Mouse (Mus musculus) T-helper 17 cell (primary cell): ENCODE measurements at regions not wholly inside any gene's neighbourhood (a gene's known extent, or its start where the extent isn't known, plus 50 kb on each side); places are given as distances from the start of the nearest gene placed in this dataset.

Source experiments
- in situ Hi-C, 2 experiments: fragments of 300-600 bp; cut with MboI, MseI; formaldehyde crosslinking; loops; 1 replicate in 1 of 2; 2 replicates in 1 of 2; pipeline ENCODE4 v1.15.1; 2025; ENCODE audit warnings: high pct_unique_total_duplicates in 2 of 2

DNA sequence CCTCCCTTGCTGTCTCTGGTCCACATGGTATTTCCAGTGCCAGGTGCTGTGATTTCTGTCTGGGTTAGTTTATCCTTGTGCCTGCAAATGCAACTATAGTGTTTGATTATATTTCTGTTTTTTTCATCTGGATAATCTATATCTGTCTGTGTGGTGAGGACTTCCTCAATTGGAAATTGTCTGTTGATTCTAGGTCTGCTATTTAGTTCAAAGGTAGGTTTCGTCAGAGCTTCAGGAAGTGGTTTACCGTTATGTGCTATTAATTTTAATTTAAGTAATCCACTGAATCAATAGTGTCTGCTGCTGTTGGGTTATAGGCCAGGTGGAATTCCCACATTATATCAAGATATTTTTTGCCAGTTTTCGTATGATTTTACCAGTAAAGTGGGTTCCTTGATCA lies 2143.9 kb downstream of the 4930444P10Rik start:
- in situ Hi-C loops = no loop called here

DNA sequence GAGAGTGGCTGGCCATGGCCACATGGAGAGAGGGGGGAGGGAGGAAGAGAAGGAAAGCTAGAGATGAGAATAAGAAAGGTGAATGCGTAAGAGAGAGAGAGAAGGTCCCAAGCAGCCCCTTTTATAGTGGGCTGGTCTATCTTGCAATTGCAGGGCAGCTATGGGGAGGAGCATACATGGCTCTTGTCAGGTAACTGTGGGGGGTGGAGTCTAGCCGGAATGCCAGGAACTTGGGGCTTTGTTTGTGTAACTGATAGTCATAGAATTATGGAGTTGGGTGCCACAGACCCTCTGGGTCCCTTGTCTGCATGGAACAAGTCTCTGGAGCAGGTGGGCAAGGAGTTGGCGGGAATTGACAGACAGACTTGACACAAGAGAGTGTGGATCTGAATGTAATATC lies 2151.8 kb downstream of the 4930444P10Rik start:
- in situ Hi-C loops = no loop called here

DNA sequence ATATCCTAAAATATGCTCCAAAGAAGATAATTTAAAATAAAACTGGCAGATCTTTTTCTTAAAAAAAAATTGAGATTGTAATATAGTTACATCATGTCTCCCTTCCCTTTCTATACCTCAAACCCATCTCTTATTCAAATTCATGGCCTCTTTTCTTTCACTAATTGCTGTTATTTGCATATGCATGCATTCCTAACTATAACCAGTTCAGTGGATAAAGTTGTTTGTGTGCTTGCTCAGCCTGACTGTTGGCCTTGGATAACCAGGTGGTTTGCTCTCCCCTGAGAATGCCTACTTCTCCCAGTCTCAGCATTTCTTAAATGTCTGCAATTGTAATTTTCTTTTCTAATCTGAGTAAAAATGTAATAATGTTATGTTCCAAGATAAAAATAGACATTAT lies 2154.8 kb downstream of the 4930444P10Rik start:
- in situ Hi-C loops = no loop called here

DNA sequence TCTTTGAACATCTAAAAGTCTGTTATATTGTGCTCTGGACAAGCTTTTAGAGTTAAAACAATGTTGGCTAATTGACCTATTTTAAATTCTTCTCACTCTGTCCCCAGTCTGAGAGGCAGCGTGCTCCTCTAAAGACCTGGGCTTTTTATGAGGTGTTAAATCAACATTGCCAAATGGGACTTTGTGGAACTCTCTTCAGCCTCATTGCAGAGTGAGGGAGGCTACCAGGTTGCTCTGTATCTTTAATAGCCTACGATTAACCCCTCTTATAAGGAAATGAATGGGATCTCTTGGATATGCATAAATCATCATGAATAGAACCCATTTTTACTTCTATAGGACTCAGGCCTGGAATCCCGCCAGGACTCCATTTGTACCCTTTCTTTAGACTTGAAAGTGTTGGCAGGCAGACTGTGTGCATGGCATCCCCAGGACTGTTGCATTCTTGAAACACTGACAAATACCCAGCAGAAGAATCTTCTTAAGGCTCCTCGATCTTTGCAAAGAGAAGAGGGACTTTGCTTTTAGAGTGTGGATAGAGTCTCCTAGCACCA lies 2157.1 kb downstream of the 4930444P10Rik start:
- in situ Hi-C loops = no loop called here

DNA sequence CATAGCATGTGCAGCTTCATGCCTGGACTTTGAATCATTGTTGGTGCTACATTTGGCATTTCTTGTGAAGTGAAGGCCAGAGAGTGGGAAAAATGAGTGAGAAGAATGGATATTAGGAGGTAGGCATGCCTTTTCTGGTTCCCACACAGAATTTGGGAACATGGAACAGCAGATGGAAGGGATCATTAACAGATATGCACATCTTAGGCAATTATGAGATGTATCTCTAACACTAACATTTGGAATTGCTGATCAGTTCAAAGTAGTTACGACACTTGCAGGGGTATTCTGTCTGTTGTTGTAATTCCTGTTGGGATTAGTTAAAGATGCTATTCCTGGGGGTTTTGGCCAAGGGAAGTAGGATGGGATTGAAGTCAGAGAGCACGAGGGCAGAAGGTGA lies 2164.4 kb downstream of the 4930444P10Rik start:
- in situ Hi-C loops = no loop called here

DNA sequence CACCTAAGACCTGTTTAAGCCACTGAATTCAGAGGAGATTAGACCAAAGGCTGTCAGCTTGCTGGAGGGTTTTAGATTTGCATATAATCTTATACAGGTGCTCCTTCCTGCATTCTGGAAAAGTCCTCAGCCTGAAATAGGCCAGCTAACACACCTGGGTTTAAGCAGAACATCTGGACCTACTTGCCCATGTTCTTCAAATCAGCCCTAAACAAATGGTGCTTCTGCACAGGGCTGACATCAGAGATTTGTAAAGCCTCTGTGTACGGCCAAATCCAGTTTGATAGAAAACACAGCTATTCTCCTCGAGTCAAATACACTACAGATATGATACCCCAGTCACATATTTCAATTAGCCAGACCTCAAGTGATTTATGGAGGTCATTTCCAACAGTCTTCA lies 2165.2 kb downstream of the 4930444P10Rik start:
- in situ Hi-C loops = no loop called here

DNA sequence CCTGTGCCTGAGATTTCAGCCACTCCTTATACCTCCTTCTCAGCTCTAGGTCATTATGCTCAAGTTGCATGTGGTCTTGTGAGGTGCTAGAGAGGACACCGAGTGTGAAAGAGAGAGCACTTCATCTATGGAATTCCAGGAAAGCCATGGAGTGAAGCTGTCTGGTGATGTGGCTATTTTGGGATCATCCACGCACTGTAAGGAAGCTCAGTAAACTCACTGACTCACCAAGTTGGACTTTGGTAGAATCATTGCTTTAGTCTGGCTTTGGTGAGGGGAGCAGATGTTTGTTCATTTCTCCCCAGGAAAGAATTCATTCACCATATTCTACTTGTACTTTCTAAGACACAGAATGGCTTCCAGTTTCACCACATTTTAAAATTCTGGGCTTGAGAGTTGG lies 2167.1 kb downstream of the 4930444P10Rik start:
- in situ Hi-C loops = no loop called here

DNA sequence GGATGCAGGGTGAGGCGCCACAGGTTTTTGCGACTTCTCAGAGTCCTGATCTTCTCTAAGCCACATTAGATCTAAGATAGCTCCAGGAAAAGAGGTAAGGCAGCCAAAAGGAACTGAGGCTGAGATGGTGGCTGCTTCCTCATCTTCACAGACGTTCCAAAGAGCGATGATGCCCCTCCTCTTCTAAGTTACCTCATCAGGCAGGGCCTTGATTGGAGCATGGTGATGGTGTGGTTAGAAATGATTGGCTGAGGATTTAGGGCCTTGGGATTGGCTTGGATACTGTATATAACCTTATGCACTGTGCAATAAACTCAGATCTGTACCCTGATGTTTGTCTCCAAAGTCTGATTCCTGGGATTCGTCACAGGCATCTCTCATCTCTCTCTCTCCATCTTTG lies 2177.9 kb downstream of the 4930444P10Rik start:
- in situ Hi-C loops = no loop called here

DNA sequence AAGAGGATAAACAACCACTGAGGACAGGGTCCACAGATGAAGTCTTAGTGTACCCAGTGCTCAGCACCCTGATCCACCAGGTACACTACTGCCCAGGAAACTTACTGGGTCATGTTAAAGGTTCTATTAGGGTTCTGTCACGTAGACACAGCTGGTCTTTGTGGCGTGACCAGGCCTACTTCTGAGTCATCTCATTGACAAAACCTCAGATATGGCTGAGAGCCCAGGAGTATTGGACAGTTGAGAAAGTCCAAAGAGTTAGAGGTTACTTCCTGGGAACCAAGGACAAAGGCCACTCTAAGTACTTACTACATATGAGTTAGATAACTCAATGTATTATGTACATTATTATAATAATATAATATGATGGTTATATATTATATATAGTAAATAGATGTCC lies 2214.0 kb downstream of the 4930444P10Rik start:
- in situ Hi-C loops = no loop called here

DNA sequence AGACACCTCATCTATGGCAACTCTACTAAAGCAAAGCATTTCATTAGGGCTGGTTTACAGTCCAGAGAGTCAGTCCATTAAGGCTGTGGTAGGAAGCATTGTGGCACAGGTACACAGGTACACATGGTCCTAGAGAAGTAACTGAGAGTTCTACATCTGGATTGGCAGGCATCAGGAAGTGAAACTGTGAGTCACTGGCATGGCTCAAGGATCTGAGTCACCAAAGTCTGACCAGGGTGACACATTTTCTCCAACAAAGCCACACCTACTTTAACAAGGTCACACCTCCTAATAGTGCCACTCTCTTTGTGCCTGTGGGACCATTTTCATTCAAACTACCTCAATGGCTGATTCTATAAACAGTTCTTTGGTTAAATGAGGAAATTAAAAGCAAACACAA lies 2219.2 kb downstream of the 4930444P10Rik start:
- in situ Hi-C loops = no loop called here

DNA sequence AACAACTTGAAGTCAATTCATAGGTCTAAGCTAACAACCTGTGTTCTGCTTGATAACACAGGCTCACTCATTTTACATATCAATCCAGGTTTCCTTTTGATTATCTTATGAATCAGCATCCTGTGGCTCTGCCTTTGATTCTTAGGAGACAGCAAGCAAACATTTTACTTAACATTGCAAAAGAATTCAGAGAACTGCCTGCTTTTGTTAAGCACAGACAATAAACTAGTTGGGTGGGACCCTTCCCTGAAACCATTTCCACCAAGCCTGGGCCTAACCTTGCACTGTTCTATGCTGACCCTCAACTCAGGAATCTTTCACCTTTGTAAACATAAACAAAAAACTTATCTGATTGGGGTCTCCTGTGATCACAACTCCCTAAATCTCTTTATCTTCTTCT lies 2220.6 kb downstream of the 4930444P10Rik start:
- in situ Hi-C loops = no loop called here

DNA sequence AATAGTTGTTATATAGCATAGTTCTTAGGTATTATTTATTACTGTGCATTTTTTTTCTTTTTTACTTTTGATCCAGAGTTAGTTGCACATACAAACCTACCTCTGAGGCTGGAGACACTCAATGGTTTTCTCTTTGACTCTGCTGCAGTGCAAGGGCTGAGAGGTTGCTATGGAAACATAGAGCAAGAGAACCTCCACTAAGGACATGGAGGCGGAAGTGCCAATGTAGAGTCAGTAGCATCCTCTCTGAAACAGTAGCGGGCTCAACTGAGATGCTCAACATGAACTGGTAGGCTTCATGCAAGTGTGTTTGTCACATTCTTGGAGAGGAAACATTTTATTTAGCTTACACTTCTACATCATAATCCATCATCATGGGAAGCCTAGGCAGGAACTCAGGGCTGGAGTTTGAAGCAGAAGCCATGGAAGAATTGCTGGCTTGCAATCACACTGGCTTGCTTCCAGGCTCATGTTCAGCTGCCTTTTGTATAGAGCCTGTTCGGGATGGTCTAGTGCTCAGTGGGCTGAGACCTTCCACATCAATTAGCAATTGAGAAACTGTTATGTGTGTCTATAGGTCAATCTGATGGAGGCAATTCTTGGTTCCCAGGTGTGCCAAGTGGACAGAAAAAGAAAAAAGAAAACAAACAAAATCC lies 2222.4 kb downstream of the 4930444P10Rik start:
- in situ Hi-C loops = no loop called here

DNA sequence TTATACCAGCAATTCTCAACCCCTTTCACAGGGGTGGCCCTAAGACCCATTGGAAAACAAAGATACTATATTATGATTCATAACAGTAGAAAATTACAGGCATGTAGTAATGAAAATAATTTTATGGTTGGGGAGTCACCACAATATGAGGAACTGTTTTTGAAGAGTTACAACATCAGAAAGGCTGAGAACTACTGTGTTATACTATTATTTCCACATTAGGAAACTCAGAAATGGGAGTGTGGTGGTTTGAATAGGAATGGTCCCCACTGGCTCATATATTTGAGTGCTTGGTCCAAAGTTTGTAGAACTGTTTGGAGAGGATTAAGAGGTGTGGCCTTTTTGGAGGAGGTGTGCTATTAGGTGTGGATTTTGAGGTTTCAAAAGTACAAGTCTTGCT lies 2227.4 kb downstream of the 4930444P10Rik start:
- in situ Hi-C loops = no loop called here

DNA sequence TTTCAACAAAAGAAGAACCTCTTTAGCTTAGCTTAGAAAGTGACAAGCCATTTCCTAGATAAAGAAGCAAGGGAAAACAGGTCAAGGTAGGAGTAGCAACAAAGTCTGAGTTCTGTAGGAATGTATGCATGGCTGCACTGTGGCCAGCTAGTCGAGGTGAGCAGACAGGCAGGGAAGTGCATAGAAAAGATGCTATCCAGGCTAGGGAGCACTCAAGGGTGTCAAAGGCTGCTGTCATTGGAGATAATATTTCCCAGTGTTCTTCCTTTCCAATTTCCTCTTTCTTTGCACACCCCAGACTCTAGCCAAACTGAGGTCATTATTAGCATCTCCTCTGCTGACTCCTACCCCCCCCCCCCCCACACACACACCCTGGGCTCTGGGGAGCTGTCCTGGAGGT lies 2229.4 kb downstream of the 4930444P10Rik start:
- in situ Hi-C loops = no loop called here

DNA sequence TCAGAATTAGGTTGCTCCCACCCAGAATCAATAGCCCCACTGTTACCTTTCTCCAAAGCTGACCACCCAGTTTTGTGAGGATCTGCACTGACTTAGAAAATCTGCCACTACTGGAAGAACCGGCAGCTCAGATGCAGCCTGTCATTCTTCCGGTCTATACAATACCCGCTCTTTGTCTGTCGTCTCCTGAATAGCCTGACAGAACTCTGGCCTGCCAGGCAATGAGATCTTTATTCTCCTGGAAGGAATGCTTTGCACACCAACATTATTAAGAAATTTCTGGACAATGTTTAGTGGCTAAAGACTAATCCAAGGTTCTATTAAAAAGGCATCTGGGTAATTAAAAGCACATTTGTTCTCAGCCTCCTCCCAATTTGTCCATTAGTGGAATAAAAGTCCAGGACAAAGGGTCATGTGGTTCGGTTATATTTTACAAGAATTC lies 2232.0 kb downstream of the 4930444P10Rik start:
- in situ Hi-C loops = no loop called here

DNA sequence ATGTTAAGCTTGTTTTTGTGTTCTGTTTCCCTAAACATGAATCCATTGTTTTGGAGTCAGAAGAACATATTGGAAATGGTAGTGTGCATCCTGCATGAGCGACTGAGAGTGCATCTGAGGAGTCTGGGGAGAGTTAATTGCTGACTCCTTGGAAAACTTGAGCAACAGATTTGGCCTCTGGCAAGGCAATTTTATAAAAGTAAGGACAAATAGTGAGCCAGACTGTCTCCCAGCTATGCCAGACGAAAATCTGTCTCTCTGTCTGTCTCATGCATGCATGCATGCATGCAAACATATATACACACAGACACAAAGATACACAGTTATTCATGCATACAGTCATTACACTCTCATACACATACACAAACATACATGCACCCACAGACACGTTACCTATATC lies 2232.7 kb downstream of the 4930444P10Rik start:
- in situ Hi-C loops = no loop called here

DNA sequence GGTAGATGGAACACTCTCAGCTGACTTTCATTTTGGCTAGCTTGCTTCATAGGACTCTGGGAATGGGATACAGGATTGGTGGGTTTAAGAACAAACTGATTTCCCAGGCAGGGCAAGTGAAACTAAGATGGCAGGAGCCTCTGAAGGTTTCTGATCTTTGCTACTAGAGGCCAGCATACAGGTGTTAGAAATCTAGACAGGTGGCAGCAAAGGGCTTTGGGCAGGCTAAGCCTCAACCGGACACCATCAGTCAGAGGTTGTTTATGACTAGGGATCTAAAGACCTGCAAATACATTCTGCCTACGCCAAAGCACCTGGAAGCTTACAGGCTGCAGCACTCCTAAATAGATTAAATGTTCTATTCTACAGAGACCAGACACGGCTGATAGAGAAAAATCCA lies 2233.4 kb downstream of the 4930444P10Rik start:
- in situ Hi-C loops = no loop called here

DNA sequence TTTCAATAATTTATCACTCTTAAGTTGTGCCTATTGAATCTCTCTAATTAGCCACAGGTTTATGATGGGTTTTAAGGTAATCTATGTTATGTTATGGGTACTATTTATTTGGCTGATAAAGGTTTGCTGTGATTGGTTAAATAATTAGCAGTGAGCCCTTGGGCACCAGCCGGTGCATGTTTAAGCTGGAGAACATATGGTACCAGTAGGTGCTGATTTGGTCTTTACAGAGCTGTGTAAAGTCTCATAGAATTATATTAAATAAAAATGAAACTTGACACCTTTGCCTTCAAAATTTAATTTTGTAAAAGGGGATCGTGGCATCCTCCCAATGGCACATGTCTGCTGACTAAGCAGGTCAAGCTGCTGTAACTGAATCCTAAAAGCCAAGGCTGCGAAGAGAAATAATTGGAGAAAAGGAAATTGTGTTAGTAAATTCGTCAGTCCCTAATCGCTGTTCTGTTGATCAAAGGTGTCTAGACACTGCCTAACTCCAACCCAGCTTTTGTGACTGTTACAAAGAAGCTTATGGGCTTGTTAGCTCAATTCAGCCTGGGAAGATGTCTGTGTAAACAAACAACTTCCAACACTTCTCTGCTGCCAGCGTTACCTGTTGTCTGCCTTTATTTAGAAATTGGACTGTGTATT lies 2234.6 kb downstream of the 4930444P10Rik start:
- in situ Hi-C loops = no loop called here

DNA sequence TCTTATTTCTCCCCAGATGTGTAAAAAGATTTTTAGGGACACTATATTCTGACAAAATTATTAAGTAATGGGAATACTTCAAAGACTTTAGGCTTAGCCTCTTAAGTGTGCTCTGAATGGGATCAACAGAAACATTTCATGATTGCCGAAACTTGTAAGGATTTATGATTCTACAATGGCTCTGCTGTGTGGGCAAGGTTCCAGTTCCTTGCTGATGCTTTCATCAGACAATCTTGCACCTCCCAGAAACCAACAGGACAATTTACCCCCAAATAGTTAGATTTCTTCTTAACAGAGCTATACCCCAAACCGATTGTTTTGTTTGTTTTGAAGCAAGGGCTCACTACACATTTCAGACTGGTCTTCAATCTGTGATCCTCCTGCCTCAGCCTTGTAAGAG lies 2236.1 kb downstream of the 4930444P10Rik start:
- in situ Hi-C loops = no loop called here

DNA sequence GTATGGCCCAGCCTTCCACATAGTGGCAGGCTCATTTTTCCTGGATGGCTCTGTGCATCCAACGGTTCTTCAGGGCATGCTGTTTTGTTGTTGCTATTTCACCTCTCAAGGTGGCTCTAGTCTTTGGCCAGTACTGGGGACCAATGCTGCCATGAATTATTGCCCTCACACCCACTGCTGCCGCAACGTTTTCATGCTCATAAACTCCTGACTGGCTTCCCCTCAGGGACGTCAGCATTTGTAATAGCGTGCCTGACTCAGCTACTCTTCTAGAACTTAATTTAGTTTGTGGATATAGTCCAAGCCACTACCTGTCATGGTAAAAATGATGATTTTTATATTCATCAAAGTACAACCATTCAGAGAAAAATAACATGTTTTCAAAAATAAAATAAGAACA lies 2242.0 kb downstream of the 4930444P10Rik start:
- in situ Hi-C loops = no loop called here

DNA sequence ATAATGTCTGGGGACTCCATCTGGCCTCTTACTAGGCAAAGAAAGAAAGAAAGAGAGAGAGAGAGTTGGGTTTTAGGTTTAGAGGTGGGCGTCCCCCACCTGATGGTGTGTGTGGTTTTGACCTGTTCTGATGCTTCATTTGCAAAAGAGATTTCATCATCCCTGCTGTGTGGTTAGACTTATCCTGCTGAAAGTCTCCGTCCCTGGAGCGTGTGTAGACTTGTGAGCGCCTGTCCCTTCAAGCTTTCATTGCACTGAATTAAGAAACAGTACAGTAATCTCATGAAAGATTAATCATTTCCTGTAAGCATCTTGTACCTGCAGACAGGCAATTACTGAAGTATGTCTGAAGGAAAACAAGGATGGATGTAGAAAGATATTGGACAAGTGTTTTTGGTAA lies 2244.1 kb downstream of the 4930444P10Rik start:
- in situ Hi-C loops = no loop called here

DNA sequence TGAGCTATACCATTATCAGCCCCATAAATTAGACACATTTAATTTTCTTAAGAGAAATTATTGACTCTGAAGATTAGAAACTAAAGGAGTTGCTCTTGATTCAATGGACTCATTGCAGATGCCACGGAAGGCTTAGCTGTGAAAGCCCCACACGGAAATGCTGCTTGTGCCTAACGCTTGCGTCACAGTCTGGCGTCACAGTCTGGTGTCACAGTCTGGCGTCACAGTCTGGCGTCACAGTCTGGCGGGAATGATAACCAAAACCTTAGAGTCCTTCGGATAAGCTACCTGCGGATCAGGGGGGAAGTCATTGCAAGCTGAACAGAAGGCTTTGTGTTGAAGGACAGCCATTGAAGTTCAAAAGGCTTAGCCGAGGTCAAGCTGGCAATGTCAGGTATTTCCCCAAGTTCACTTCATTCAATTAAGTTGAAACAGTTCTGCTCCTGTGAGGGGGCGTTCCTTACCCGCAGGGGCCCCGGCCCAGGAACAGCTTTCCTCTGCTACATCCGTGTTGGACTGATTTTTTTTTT lies 2246.7 kb downstream of the 4930444P10Rik start:
- in situ Hi-C loops = no loop called here

DNA sequence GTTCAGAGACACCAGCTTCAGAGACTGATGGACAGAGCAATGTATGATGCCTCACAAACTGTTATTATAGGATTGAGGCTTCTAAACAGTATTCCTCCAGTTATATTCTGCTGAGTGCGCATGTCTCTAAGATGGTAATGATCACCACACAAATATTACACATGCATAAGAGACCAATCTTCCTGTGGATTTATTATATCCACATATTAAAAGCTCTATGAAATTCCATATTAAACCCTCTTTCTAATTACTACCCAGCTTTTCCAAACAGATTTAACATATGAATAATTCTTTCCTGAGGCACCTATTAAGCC lies 2252.9 kb downstream of the 4930444P10Rik start:
- in situ Hi-C loops = no loop called here
